Mouse (Mus musculus): ENCODE data around the gene Slc17a6.

GRCm38 (mm10) chr7:51621694-51622145 is at the start of gene Slc17a6:
- TF ChIP-seq POLR2A (IDR thresholded peaks at IDR 0.05; ENCODE audit: control insufficient read depth, low read depth, low read length): no peak
- no peak for TF ChIP-seq CTCF (IDR thresholded peaks at IDR 0.05; ENCODE audit: control insufficient read depth, insufficient read depth, insufficient replicate concordance, low read depth, low read length)

Measured in testis, adult 2 months (tissue).